Mouse (Mus musculus) adrenal gland, adult (tissue): ENCODE results near the gene Apc2.

Experiments
- DNase-seq, 2 experiments: peaks; one replicate each; pipeline ENCODE4 v3.0.0; 2022 to 2023; ENCODE audit warnings: low spot score in 1 of 2; ENCODE audit not compliant: inconsistent age in 2 of 2

Apc2 gene

GRCm38 (mm10) chr10:80293325-80293724 lies 2.5 kb upstream of the Apc2 start:
- DNase-seq = peak in 1 of 2 experiments; percentile 59

- no peak for DNase-seq
These were observed 1.5 kb upstream of the Apc2 start for GRCm38 (mm10) chr10:80294311-80294710.

GRCm38 (mm10) chr10:80294788-80295303 lies 931 bp upstream of the Apc2 start:
- DNase-seq = no peak

- no peak for DNase-seq
These were observed 1.0 kb downstream of the Apc2 start for GRCm38 (mm10) chr10:80296824-80297223.

- DNase-seq = no peak
These were observed 1.9 kb downstream of the Apc2 start for GRCm38 (mm10) chr10:80297526-80298133.

- no peak for DNase-seq
These were observed 2.9 kb downstream of the Apc2 start for GRCm38 (mm10) chr10:80298571-80299281.

GRCm38 (mm10) chr10:80299301-80299700 lies 3.5 kb downstream of the Apc2 start:
- DNase-seq = no peak

GRCm38 (mm10) chr10:80299824-80300223 lies 4.0 kb downstream of the Apc2 start:
- no peak for DNase-seq

- no peak for DNase-seq
These were observed 5.0 kb downstream of the Apc2 start for GRCm38 (mm10) chr10:80300672-80301181.

GRCm38 (mm10) chr10:80301256-80302081 lies 5.7 kb downstream of the Apc2 start:
- no peak for DNase-seq

GRCm38 (mm10) chr10:80302082-80302355 lies 6.2 kb downstream of the Apc2 start:
- DNase-seq = no peak

- DNase-seq = peak; percentile 73 to 84
These were observed 6.7 kb downstream of the Apc2 start for GRCm38 (mm10) chr10:80302471-80302881.

GRCm38 (mm10) chr10:80304458-80304857 lies 8.7 kb downstream of the Apc2 start:
- DNase-seq = no peak

GRCm38 (mm10) chr10:80304862-80305261 lies 9.1 kb downstream of the Apc2 start:
- DNase-seq = no peak

GRCm38 (mm10) chr10:80311560-80311959 lies 15.8 kb downstream of the Apc2 start:
- DNase-seq = no peak

GRCm38 (mm10) chr10:80312586-80313504 lies 17.1 kb downstream of the Apc2 start:
- peak in 1 of 2 experiments; percentile 29 for DNase-seq

- DNase-seq = peak in 1 of 2 experiments; percentile 42
These were observed 17.9 kb downstream of the Apc2 start for GRCm38 (mm10) chr10:80313627-80314201.

- DNase-seq = peak in 1 of 2 experiments; percentile 31
These were observed 18.8 kb downstream of the Apc2 start for GRCm38 (mm10) chr10:80314494-80315001.

GRCm38 (mm10) chr10:80315315-80315714 lies 19.5 kb downstream of the Apc2 start:
- DNase-seq = no peak

GRCm38 (mm10) chr10:80316359-80316781 lies 20.6 kb downstream of the Apc2 start:
- peak in 1 of 2 experiments; percentile 61 for DNase-seq
